Mouse (Mus musculus) thymus, adult 2 months (tissue): ENCODE data around the gene Cytip.

Experiments used
- CTCF ChIP-seq: fragments of 200-500 bp; IDR thresholded peaks from 2 replicates; pipeline ENCODE4 v1.5.1; 2012; ENCODE audit warnings: mild to moderate bottlenecking, control low read depth, low read length, moderate library complexity, borderline replicate concordance; ENCODE audit not compliant: control insufficient read depth, poor library complexity, insufficient read depth; ENCODE audit errors: extremely low read depth
- POLR2A ChIP-seq: fragments of 200-500 bp; IDR thresholded peaks from 2 replicates; pipeline ENCODE4 v1.6.1; 2012; ENCODE audit warnings: mild to moderate bottlenecking, low read length, control low read depth, moderate library complexity; ENCODE audit not compliant: control insufficient read depth, poor library complexity, insufficient read depth; ENCODE audit errors: extremely low read depth

DNA sequence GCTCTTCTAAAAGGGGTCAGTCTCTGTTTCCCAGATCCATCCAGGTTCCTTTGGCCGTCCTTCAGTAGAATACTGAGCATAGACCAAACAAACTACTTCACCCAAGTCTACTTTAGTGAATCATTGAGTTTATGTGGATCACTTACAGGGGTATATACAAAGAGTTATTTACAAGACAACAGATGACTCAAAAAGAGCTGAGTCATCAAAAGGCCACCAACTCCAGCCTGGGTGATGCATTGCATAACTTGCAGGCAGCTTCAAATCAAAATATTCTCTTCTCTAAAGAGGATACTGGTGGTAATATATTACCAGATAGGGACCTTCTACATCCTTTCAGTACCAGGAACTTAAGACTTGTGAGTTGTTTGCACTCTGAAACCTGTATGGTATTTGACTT, 108.9 kb downstream of the Cytip start:
- TF ChIP-seq POLR2A (no peak), CTCF (no peak)
